Mouse (Mus musculus) v-Abl transformed pro-B cells (cell line): Measurements from ENCODE around the gene Phactr1.

ENCODE experiments used
- in situ Hi-C, 2 experiments: fragments of 400-800 bp; cut with MboI; formaldehyde crosslinking; loops; one replicate each; pipeline ENCODE4 v1.15.1; 2025; ENCODE audit not compliant: unreplicated experiment in 2 of 2

Gene Phactr1

DNA sequence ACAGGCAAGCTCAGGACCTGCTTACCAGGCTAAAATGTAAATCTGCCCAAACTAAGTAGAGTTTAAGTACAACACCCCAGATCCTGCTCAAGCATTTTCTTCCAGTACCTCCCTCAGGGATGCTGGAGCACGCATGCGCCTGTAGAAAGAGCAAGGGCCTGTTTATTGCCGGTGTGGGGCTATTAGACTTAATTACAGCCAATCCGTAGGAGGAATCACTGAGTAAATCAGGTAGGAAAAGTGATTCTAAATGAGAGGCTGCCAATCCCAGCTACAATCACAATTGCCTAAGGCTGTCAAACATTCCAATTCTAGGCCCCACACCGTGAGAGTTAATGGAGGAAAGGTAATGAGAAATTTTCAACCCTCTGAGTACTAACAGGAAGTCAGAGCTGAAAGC lies 477.9 kb downstream of the Phactr1 start:
- in situ Hi-C loops, result loop anchor here in 1 of 2 experiments (25.0 kb wide), 1 partner anchor 1829 kb away; no protein-coding TSS in a partner anchor

DNA sequence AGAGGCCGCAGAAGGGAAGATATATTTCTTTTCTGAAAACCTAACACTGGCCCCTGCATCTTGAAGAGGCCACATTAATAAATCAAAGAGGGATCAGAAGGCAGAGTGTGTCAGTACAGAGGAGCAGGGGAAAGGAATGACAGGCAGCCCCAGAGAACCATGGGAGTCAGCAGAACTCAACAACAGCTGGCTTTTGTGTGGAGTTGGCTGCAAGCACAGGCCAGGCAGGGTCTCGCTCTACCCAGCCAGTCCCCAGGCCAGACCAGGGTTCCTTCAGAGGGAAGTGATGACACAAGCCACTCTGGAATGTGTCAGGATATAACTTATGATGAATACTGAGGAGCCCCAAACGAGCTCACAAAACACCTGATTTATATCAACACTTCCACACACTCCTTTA lies 479.0 kb downstream of the Phactr1 start:
- in situ Hi-C loops, result loop anchor here in 1 of 2 experiments (25.0 kb wide), 1 partner anchor 1828 kb away; no protein-coding TSS in a partner anchor

DNA sequence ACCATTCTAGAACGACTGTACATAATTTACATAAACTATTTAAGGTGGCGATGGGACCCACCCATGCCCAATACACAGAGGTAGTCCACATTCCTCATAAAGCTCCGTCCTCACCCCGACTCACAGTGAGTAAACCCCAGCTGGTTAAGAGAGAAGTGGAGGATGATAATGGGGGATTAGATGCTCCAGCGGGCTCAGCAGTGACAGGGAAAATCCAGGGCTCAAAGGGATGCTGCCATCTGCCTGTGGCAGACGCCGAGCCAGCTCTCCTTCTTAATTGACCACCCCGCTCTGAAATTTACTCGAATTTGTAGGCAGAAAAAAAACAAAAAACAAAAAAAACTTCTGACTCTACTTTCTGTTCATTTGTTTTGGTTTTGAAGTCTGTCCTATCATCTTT lies 487.3 kb downstream of the Phactr1 start:
- in situ Hi-C loops, result loop anchor here in 1 of 2 experiments (25.0 kb wide), 1 partner anchor 1820 kb away; no protein-coding TSS in a partner anchor

DNA sequence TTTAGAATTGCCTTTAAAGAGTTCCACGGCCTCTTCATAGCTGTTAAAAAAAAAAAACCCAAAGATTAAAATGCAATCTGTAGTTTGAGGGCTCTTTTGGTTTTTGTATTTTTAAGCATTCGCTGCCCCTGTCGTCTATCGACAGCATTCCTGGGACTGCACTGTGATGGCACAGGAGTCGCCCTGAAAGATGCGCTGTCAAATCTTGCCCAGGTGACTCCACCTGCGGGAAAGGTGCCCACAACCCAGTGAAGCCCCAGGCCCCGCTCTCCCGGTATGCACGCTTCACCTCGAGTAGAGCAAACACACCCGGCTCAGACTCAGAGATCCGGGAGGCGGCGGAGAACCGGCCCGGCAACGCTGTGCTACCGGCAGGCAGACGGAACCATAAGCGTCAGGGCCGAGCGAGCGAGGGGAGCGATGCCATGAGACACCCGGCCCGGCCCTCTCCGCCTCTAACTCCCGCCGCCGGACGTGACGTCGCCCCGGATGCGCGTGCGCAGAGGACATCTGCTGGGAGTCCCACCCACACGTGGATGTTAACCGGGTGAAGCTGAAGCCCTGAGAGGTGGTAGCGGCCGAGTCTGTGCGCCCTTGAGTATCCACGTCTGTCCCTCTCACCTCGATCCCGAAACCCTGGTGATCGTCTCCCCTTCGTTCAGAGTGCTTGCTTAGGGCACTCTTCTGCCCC lies 490.7 kb downstream of the Phactr1 start, which contains the start of gene Tbc1d7:
Gene Tbc1d7, minus strand, starts transcription at position 482 of the 691 bp plus-strand sequence.
- in situ Hi-C loops, result loop anchor here (10.0 to 25.0 kb wide), 5 partner anchors 234 to 1816 kb away; no protein-coding TSS in a partner anchor

DNA sequence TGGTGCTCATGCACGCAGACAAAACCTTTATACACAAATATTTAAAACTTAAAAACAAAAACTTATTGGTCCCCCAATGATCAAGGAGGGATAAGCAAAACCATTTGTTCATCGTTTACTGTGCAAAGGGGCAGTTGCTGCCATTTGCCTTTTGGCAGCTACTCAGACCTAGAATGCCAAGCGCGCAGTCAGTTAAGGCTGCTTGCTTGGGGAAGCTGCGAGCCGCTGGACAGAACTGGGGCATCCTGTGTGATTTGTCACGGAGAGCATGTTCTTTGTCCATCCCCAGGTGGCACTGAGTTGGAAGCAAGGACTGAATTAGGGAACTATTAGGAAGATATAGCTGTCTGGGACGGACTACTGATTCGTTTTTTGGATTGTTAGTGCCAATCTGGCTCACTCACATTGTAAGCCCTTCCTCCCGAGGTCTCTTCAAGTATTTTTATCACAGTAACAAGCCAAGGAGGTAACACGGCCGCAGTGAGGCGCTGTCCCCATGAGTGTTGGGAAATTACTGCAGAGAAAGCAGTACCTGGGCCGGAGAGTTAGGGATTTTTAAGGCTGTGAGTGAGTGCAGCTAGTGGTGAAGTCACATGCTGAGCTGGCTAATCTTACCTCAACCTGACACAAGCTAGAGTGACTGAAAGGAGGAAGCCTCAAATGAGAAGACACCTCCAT lies 491.8 kb downstream of the Phactr1 start:
- in situ Hi-C loops, result loop anchor here (10.0 to 25.0 kb wide), 5 partner anchors 233 to 1815 kb away; no protein-coding TSS in a partner anchor

DNA sequence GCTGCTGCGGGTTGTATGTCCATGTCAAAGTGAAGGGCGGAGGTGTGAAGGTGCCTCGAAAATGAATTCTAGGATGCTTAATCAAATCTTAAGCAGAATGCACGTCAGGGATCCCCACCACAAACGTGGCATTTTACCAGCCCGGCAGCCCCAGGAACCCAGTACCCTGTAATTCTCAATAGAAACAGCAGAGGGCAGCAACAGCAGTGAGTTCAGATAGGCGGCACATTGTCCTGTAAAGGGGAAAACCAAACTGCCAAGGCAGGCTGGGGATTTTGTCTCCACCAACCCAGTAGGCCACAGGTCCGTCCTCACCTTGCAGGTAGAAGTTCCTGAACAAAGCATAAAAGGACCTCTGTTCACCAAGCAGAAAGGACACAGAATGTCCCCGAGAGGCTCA lies 492.8 kb downstream of the Phactr1 start:
- in situ Hi-C loops, result loop anchor here (10.0 to 25.0 kb wide), 5 partner anchors 232 to 1814 kb away; no protein-coding TSS in a partner anchor

DNA sequence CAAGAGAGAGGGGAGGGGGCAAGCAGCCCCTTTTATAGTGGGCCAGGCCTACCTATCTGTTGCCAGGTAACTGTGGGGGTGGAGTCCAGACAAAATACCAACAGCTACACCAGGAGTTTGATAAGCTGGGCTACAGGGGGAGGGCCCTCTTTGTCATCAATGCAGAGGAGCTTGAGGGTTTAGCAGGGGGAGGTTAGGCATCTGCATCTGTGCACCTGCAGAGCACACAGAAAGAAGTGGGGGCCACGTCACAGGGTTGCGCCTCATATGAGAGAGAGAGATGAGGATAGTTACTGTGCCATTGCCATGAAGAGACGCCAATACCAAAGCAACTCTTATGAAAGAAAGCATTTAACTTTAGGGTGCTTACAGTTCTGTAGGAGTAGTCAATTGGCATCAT lies 496.3 kb downstream of the Phactr1 start:
- in situ Hi-C loops, result loop anchor here (5.0 to 25.0 kb wide), 6 partner anchors 228 to 1811 kb away; no protein-coding TSS in a partner anchor

DNA sequence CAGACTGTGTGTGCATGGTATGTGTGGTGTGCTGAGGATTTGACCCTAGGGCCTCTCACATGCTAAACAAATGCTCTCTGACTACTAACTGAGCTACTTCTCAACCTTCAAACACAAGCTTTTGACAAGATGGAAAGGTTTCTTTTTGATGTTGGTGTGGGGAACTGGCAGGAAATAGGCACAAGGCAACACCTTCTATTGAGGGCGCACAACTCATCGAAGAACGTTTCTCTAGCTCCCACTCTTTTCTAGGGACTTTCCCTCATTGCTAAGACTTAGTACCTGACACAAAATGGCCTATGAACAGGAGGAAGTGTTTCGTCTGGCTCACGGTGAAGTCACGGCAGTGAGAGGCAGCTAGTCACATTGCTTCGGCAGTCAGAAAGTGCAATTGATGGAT lies 496.9 kb downstream of the Phactr1 start:
- in situ Hi-C loops, result loop anchor here (5.0 to 25.0 kb wide), 6 partner anchors 227 to 1810 kb away; no protein-coding TSS in a partner anchor

DNA sequence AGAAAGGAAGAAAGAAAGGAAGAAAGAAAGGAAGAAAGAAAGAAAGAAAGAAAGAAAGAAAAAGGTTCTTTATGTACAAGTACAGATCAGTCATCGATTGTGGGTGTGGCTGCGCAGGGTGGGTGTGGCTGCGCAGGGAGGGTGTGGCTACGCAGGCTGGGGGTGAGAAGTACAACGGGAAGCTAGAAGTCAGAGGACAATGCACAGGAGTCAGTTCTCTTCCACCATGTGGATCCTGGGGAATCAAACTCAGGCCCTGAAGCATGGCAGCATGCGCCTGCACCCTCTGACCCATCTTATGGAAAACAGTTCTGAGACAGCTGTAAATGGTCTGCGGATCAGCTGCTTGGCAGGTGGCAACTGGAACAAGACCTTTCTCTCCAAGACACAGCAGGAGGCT lies 500.7 kb downstream of the Phactr1 start:
- in situ Hi-C loops, result loop anchor here in 1 of 2 experiments (25.0 kb wide), 1 partner anchor 1806 kb away; no protein-coding TSS in a partner anchor

DNA sequence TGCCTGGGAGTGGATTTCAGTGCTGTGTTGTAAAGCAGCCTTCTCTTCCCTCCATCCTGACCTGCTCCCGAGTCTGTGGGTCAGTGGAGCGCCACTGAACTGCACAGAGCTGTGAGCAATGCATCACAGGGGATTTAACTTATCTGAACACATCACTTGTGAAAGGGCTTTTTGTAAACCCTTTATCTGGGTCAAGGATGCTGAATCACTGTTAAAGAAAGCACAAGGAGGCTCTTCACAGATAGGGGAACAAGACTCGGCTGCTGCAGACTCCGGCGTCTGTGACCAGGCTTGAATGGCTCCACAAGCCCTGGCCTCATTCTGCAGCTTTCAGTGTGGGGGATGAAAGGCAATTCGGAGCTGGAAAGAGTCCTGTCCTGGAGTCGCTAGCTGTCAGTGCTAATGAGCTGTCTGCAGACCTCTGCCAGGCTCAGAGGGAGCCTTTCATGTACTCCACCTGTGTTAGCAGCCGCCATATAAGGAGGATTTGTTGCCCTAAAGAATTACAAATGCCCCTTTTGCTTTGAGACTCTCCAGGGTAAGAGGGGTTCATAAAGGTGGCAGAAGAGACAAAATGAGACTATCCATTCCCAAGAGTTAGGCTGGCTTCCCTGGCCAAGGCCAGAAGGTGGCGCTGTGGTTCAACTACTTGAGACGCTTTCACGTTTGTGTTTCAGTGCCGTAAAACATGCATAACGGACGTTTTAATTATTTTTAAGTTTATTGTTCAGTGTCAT lies 502.2 kb downstream of the Phactr1 start:
- in situ Hi-C loops, result loop anchor here in 1 of 2 experiments (25.0 kb wide), 1 partner anchor 1805 kb away; no protein-coding TSS in a partner anchor

DNA sequence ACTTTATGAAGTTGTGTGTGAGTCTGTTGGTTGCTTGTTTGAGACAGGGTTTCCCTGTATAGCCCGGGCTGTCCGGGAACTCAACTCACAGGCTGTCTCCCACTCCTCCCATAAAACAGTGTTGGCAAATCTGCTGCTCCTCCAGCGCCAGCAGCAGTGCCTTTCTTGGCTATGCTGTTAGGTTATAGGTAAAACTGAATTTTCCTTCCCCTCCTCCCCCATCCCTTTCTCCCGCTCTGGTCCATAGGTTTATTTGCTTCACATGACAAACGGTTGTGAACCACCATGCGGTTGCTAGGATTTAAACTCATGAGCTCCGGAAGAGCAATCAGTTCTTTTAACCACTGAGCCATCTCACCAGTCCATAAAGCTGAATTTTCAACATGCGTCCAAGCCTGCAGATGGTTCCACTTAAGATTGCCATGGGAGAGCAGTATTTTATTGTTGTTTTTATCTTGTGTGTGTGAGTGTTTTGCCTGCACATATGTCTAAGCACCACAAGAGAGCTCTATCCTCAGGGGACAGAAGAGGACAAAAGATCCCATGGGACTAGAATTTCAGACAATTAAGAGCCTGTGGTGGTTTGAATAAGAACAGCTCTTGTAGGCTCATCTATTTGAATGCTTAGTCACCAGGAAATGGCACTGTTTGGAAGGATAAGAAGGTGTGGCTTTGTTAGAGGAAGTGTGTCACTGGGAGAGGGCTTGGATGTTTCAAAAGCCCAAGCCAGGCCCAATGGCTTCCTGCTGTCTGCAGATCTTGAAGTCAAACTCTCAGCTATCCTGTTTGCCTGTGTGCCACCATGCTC lies 503.0 kb downstream of the Phactr1 start:
- in situ Hi-C loops, result loop anchor here in 1 of 2 experiments (25.0 kb wide), 1 partner anchor 1804 kb away; no protein-coding TSS in a partner anchor

DNA sequence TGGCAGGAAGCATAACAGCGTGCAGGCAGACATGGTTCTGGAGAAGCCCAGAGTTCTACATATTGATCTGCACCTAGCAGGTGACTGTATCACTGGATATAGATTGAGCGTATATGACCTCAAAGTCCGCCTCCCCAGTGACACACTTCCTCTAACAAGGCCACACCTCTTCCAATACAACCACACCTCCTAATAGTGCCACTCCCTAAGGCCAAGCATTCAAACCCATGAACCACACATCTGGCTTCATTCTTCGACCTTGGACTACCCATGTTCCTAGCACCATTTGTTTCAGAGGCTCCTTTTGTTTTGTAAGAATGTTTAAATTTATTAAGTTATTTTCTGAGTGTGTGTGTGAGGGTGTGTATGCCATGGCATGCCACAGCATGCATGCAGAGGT lies 507.3 kb downstream of the Phactr1 start:
- in situ Hi-C loops, result loop anchor here in 1 of 2 experiments (5.0 to 25.0 kb wide), 2 partner anchors 135 to 1800 kb away; no protein-coding TSS in a partner anchor
